Mouse (Mus musculus) frontal cortex, postnatal 14 days (tissue): Measurements from ENCODE around the gene Tmod3.
"Not testable (repeated sequence)": the region's sequence is repeated elsewhere in the genome, so short reads cannot be mapped to it uniquely, and the experiment has no call there.

Source experiments
- DNase-seq, 2 experiments: peaks; one replicate each; pipeline ENCODE4 v3.0.0; 2022; ENCODE audit warnings: low spot score in 2 of 2

The Tmod3 gene

GRCm38 (mm10) chr9:75558360-75558759 lies 1.1 kb downstream of the Tmod3 start:
- DNase-seq: no peak

- DNase-seq: no peak
Measured at GRCm38 (mm10) chr9:75553719-75554118, 5.7 kb downstream of the Tmod3 start.

GRCm38 (mm10) chr9:75551342-75551741 lies 8.1 kb downstream of the Tmod3 start:
- DNase-seq: no peak

GRCm38 (mm10) chr9:75549010-75549409 lies 10.4 kb downstream of the Tmod3 start:
- DNase-seq: no peak

- DNase-seq: no peak
Measured at GRCm38 (mm10) chr9:75546885-75547553, 12.4 kb downstream of the Tmod3 start.

- DNase-seq: no peak
Measured at GRCm38 (mm10) chr9:75545514-75545913, 13.9 kb downstream of the Tmod3 start.

GRCm38 (mm10) chr9:75541497-75541896 lies 18.0 kb downstream of the Tmod3 start:
- DNase-seq: no peak

- no peak for DNase-seq
Measured at GRCm38 (mm10) chr9:75536422-75536821, 23.0 kb downstream of the Tmod3 start.

- no peak for DNase-seq
Measured at GRCm38 (mm10) chr9:75534431-75534962, 25.0 kb downstream of the Tmod3 start.

GRCm38 (mm10) chr9:75532989-75533388 lies 26.5 kb downstream of the Tmod3 start:
- not testable (repeated sequence) for DNase-seq

- DNase-seq: no peak
Measured at GRCm38 (mm10) chr9:75532461-75532860, 27.0 kb downstream of the Tmod3 start.

GRCm38 (mm10) chr9:75529358-75529757 lies 30.1 kb downstream of the Tmod3 start:
- no peak for DNase-seq

- no peak for DNase-seq
Measured at GRCm38 (mm10) chr9:75528096-75528495, 31.4 kb downstream of the Tmod3 start.

GRCm38 (mm10) chr9:75527368-75528059 lies 31.9 kb downstream of the Tmod3 start:
- no peak for DNase-seq

- no peak for DNase-seq
Measured at GRCm38 (mm10) chr9:75523646-75524045, 35.8 kb downstream of the Tmod3 start.

- DNase-seq: no peak
Measured at GRCm38 (mm10) chr9:75522217-75522616, 37.2 kb downstream of the Tmod3 start.

- peak in 1 of 2 experiments; percentile 28 for DNase-seq
Measured at GRCm38 (mm10) chr9:75521788-75522187, 37.7 kb downstream of the Tmod3 start.

GRCm38 (mm10) chr9:75520940-75521339 lies 38.5 kb downstream of the Tmod3 start:
- no peak for DNase-seq

- no peak for DNase-seq
Measured at GRCm38 (mm10) chr9:75517751-75518150, 41.7 kb downstream of the Tmod3 start.

- DNase-seq: peak in 1 of 2 experiments; percentile 57
Measured at GRCm38 (mm10) chr9:75515464-75516113, 43.9 kb downstream of the Tmod3 start.

GRCm38 (mm10) chr9:75511236-75511939 lies 48.1 kb downstream of the Tmod3 start:
- no peak for DNase-seq

- no peak for DNase-seq
Measured at GRCm38 (mm10) chr9:75504311-75504710, 55.1 kb downstream of the Tmod3 start.
